Mouse (Mus musculus) heart, embryonic 11.5 days (tissue): ENCODE results near the gene Ugcg. TPM values are rescaled to one million over a fixed set of nuclear protein-coding genes. Genes with fewer than 3 reads are reported as not detected.

Source experiments
- ATAC-seq: fragments of 200-750 bp; cut with Nextera tagmentation; replicated peaks from 2 replicates; pipeline ENCODE4 v1.8.0; 2017; ENCODE audit warnings: moderate library complexity; ENCODE audit not compliant: insufficient number of reproducible peaks, low FRiP score, low TSS enrichment
- H3K27ac ChIP-seq: fragments of 300-500 bp; sonication (generic); 2 replicates; pipeline ENCODE4 v1.5.1; 2014; ENCODE audit warnings: mild to moderate bottlenecking, low read depth, low read length
- H3K27me3 ChIP-seq: fragments of 300-500 bp; sonication (generic); 2 replicates; pipeline ENCODE4 v1.6.1; 2014; ENCODE audit warnings: mild to moderate bottlenecking, low read length, mixed read lengths; ENCODE audit not compliant: control insufficient read depth, insufficient read depth
- H3K36me3 ChIP-seq: fragments of 300-500 bp; sonication (generic); 2 replicates; pipeline ENCODE4 v1.6.1; 2014; ENCODE audit warnings: mild to moderate bottlenecking, low read length, moderate library complexity, mixed read lengths; ENCODE audit not compliant: control insufficient read depth, insufficient read depth
- H3K4me1 ChIP-seq: fragments of 300-500 bp; sonication (generic); 2 replicates; pipeline ENCODE4 v1.6.1; 2014; ENCODE audit warnings: low read length; ENCODE audit not compliant: control insufficient read depth, insufficient read depth
- H3K4me2 ChIP-seq: fragments of 300-500 bp; sonication (generic); 2 replicates; pipeline ENCODE4 v1.6.1; 2014; ENCODE audit warnings: mild to moderate bottlenecking, moderate library complexity
- H3K4me3 ChIP-seq: fragments of 300-500 bp; sonication (generic); 2 replicates; pipeline ENCODE4 v1.5.1; 2014; ENCODE audit warnings: low read depth, low read length
- H3K9ac ChIP-seq: fragments of 300-500 bp; sonication (generic); 2 replicates; pipeline ENCODE4 v1.6.1; 2014; ENCODE audit warnings: mild to moderate bottlenecking, low read depth, low read length, moderate library complexity
- H3K9me3 ChIP-seq: fragments of 300-500 bp; sonication (generic); replicated peaks from 2 replicates; pipeline ENCODE4 v1.6.1; 2016; ENCODE audit warnings: low read length; ENCODE audit not compliant: control insufficient read depth
- WGBS: fragments of 180-500 bp; shearing (Covaris S2); extraction: QIAGEN DNeasy Blood & Tissue Kit; methylation state at CpG from one replicate; pipeline ENCODE4 v1.1.7; 2014; ENCODE audit not compliant: insufficient replicate concordance; 5-methylcytosine and 5-hydroxymethylcytosine counted together
- polyA plus RNA-seq: library from polyadenylated mRNA; unstranded; fragments of >200 nt; fragmentation: Nextera tagmentation; extraction: Ambion mirVana; gene quantifications from 2 replicates; pipeline ENCODE4 v1.2.1, GENCODE M21; 2014

The Ugcg gene
- polyA plus RNA-seq, 1 experiment from 2014 or later = 14.8 TPM

DNA sequence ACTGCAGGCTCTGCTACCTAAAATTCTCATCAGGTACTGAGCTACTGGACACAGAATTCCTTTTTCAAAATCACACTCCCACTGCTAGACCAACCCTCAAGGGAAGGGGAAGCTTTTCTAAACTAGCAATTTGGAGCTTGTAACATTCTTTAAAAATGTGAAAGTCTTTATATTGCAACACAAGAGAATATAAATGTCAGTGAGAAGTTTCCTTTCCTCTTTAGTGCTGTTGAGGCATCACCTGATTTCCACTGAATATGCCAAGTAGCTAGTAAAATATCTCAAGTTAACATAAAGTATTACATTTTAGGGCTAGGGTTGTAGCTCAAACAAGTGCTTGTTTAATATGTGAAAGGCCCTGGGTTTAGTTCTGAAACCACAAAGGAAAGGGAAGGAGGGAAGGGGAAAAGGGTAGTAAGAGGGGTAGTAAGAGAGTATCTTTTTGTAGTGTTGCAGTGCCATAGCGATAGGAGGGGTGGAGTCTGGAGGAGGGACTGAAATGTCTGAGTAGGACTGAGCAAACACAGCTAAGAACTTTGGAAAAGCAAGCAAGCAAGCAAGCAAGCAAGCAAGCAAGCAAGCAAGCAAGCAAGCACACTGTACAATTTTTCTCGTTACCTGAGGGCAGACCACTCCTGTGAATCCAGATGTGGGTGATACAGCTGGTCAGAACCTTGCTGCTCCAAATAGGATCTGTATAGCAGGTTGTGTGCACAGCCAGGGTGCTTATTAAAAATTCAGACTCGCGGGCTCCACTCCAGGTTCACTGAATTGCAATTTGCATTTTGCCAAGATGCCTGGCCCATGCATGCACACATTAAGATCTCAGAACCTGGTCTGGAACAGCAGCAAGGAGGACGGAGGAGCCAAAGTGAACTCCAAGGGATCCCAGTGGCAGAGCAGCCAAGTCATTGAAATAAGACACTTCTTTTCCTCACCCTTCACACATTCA is 7.5 kb upstream of the Ugcg start:
- Histone ChIP-seq H3K36me3 (no peaks in the 10 kb centered on the region), H3K4me2 (no peak overlapping the region), H3K4me1 (no peaks in the 10 kb centered on the region), H3K9ac (no peak overlapping the region), H3K27me3 (no peaks in the 10 kb centered on the region), H3K27ac (no peak overlapping the region), H3K9me3 (no peaks in the 10 kb centered on the region), H3K4me3 (no peak overlapping the region)
- ATAC-seq = no peak
- WGBS = 49% methylated on average over 5 of the region's 5 CpGs

DNA sequence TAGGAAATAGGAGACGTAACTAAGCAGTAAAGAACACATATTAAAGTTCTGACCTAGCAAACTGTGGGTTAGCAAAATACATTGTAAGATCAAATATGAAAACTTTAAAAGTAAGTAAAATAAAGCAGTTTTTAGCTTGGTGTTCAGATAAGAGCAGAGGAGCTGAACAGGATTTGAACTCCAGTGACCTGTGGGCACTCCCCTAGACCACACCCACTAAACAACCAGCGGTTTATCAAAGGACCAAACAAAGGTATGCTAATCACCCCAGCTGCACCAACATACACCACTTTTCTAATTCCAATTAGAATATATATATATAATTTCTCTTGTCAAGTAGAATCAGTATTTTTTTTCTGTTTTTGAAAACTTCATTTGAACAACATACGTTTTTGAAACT is 3.4 kb upstream of the Ugcg start:
- WGBS = 65% methylated on average over 3 of the region's 3 CpGs
- Histone ChIP-seq H3K4me1 (0 out of 2 replicates have a peak, but pooled peaks cover 4% of the 10 kb centered on the region), H3K27ac (no peak overlapping the region), H3K9ac (no peak overlapping the region), H3K36me3 (no peaks in the 10 kb centered on the region), H3K4me3 (no peak overlapping the region), H3K9me3 (no peaks in the 10 kb centered on the region), H3K27me3 (no peaks in the 10 kb centered on the region), H3K4me2 (no peak overlapping the region)
- ATAC-seq = no peak

DNA sequence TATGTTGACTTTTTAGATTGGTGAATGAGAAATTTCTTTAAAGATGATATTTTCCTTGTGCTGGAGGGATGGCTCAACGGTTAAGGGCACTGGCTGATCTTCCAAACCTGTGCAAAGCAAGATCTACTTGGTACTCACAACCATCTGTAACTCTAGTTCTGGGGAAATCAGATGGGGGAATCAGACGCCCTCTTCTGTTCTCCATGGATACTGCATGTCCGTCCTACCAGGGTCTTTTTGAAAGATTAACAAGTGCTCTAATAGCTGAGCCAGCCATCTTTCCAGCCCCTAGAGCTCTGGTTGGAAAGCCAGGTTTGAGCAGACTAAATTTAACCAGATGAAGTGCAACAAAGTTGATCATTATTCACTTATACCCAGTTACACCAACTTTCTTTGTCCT is 1.8 kb upstream of the Ugcg start:
- H3K4me1 ChIP-seq = 0 out of 2 replicates have a peak, but pooled peaks cover 4% of the 10 kb centered on the region
- ATAC-seq = no peak
- no peaks in the 10 kb centered on the region for H3K27me3 ChIP-seq
- no peak overlapping the region for H3K27ac ChIP-seq
- H3K9me3 ChIP-seq = no peaks in the 10 kb centered on the region
- H3K36me3 ChIP-seq = no peaks in the 10 kb centered on the region
- no peak overlapping the region for H3K9ac ChIP-seq
- H3K4me3 ChIP-seq = no peak overlapping the region
- no peak overlapping the region for H3K4me2 ChIP-seq
- 25% methylated on average over 3 of the region's 3 CpGs for WGBS

DNA sequence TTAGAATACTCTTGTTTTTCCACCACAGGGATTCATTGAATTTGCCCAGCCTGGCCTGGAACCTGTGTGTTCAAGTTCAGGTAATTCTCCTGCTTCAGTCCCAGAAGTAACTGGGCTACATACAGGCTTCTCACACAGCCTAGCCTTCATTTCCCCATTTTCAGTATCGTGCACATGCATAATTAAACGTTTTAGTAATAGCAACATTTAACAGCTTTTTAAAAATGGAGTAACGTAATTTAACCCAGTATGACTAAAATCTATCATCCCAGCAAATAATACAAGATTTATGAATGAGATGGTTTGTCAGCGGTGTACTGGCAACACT is 619 bp upstream of the Ugcg start:
- 35% methylated on average over 4 of the region's 4 CpGs for WGBS
- Histone ChIP-seq H3K36me3 (no peaks in the 10 kb centered on the region), H3K9ac (peak overlapping the region; percentile 93), H3K4me3 (peak overlapping the region; percentile 97), H3K4me2 (peak overlapping the region; percentile 72), H3K9me3 (no peaks in the 10 kb centered on the region), H3K27ac (peak overlapping the region; percentile 97), H3K4me1 (0 out of 2 replicates have a peak, but pooled peaks cover 4% of the 10 kb centered on the region), H3K27me3 (no peaks in the 10 kb centered on the region)
- no peak for ATAC-seq

DNA sequence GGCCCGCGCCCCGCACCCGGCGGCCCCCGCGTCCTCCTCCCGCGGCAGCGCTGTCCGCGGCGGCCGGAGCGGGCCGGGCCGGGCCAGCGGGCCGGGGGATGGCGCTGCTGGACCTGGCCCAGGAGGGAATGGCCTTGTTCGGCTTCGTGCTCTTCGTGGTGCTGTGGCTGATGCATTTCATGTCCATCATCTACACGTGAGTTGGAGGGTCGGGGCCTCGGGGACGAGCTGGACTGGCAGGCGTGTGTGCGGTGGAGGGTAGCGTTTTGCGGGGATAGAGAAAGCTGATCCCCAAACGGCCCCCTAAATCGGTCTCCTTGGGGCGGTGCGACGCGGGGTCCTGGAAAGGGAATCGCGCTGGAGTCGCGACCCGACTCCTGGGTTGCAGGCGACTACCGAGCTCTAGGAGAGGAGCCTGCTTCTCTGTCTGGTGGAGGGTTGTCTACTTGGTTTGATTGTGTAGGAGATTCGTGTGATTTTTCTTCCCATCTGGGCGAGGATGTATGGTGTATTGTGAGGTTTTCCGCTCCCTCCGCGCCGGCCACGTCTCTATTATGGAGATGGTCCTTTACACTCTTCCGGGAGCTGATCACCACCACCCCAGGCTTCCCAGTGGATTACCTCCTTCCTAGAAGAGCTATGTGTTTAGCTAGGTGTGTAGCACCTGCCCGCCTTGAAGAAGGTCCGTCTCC is 635 bp downstream of the Ugcg start:
- H3K4me2 ChIP-seq = peak overlapping the region; percentile 72
- ATAC-seq = peak; percentile 17; the same call in 1 of the 2 replicates
- no peaks in the 10 kb centered on the region for H3K27me3 ChIP-seq
- H3K36me3 ChIP-seq = no peaks in the 10 kb centered on the region
- WGBS = under 1% methylated on average over 53 of the region's 54 CpGs
- peak overlapping the region; percentile 97 for H3K4me3 ChIP-seq
- 0 out of 2 replicates have a peak, but pooled peaks cover 4% of the 10 kb centered on the region for H3K4me1 ChIP-seq
- peak overlapping the region; percentile 97 for H3K27ac ChIP-seq
- no peaks in the 10 kb centered on the region for H3K9me3 ChIP-seq
- peak overlapping the region; percentile 93 for H3K9ac ChIP-seq

DNA sequence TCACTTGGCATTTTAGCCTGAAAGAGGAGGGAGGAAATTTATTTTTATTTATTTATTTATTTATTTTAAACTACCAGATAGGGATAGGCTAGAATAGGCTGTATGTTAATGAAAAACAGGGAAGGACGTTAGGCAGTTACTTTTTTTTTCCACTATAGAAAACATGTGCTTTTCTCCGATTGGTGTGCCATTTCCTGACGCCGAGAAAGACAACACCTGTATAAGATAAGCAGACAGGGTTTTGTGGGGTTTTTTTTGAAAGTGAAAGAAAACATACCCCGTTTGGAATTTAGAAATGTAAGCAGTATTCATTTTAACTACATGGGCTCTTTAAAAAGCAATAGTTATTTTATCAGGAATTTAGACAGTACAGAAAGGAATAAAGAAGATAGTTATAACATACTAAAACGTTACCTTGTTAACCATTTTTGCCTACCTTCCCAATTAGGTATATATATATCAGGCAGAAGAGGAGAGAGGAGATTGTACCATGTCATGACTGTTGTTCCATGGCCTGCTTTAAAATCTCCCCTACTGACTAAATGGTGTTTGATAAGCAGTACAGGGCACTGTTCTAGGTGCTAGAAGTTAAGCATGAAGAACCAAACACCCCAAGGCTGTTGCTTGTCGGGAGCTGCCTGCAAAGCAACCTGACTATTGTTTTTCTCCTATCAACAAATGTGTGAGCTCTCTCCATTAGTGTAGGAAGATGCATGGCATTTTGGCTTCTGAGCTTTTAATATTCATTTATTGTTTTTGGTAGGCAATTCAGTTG is 1.8 kb downstream of the Ugcg start:
- H3K27me3 ChIP-seq = no peaks in the 10 kb centered on the region
- 41% methylated on average over 7 of the region's 7 CpGs for WGBS
- no peak for ATAC-seq
- H3K9me3 ChIP-seq = no peaks in the 10 kb centered on the region
- H3K4me3 ChIP-seq = peak overlapping the region; percentile 97
- no peak overlapping the region for H3K27ac ChIP-seq
- H3K4me2 ChIP-seq = peak overlapping the region; percentile 72
- H3K36me3 ChIP-seq = no peaks in the 10 kb centered on the region
- 0 out of 2 replicates have a peak, but pooled peaks cover 4% of the 10 kb centered on the region for H3K4me1 ChIP-seq
- H3K9ac ChIP-seq = peak overlapping the region; percentile 93; the same call in 1 of the 2 replicates

DNA sequence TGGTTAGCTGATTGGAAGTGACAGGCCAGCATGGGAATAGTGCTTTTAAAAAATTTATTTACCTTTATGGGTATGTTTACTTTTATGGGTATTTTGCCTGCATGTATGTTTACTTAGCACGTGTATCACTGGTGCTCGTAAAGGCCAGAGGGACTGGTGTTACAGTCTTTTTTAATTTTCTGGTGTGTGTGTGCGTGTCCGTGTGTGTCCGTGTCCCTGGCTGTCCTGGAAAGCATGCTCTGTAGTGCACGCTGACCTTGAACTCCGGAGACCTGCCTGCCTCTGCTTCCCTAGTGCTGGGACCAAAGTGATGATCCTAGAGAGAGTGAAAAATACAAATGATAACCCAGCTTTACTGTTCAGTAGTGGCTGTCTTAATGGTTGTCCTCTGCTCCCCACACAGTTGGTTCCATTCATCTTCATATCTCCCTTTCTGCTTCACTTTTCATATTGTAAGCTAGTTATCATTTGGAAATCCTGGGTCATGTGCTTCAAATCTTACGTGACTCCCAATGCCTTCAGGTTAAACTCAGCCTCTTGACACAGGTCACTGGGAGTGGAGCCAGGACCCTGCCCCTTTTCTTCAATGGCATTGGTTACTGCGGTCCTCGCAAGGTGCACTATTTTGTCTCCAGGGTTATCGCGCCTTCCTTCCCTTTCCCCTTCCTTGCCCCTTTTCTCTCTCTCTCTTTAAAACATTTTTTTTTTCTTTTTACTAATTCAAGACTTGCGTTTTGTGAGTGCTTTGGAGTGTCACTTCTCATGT is 5.9 kb downstream of the Ugcg start:
- Histone ChIP-seq H3K4me2 (no peak overlapping the region), H3K9ac (no peak overlapping the region), H3K36me3 (no peaks in the 10 kb centered on the region), H3K4me1 (peaks cover 30% of the 10 kb centered on the region), H3K27me3 (no peaks in the 10 kb centered on the region), H3K27ac (no peak overlapping the region), H3K4me3 (no peak overlapping the region), H3K9me3 (no peaks in the 10 kb centered on the region)
- no peak for ATAC-seq
- 85% methylated on average over 13 of the region's 13 CpGs for WGBS
